In the genomic region with DNA sequence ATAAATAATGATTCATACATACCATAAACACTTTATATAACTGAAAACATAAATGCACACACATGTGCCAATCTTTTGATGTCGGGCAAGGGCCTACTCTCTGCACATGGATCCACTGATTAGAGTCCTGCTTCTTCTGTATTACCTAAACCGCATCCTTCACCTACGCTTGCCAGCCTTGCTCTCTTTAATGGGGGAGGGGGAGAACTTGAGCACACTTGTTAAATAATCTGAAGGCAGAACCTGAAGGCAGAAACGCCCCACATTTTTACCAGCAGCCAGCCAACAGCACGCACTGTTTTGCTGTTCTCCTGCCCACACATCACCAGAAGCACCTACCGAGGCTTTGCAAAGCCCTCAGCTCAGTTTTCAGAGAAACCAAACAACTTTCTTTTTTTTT, we compare ENCODE assay signal across 16 mouse cellular contexts.
A peak's percentile ranks its signal among the peaks of the same experiment; 100 is the strongest.
DNase-seq lines count a peak whose midpoint lies in the region; ATAC-seq lines count a peak whose summit lies in the region.
"Had no signal": no experiment of that assay in that cellular context is flagged by ENCODE, and none has a peak within 500 bp of the region (broad histone marks: within the 10 kb centered on the region; RNA-seq: fewer than 3 reads in every experiment).

No protein-coding gene starts in this region.

- DNase-seq in layer of hippocampus, adult 9-11 months, result peak; percentile 51
- no peak for DNase-seq in layer of hippocampus, adult 11-12 months (ENCODE audit: low spot score)
- DNase-seq in CD4-positive helper T cell, adult 2 months (ENCODE audit: low read depth, low spot score), result peak; percentile 20
- peak; percentile 54 for DNase-seq in NIH3T3 (ENCODE audit: low read depth)
- no peak for DNase-seq in Muller cell, postnatal 12 days (ENCODE audit: inconsistent ontology term)
- DNase-seq in cerebellum, postnatal 4 days (ENCODE audit: low spot score in 2 of 2), result no peak
- DNase-seq: cerebellum, adult 11 months; cerebellum, postnatal 36 days; heart, postnatal 10 days; kidney, adult 18-20 months; spleen, adult 18-20 months; thymus, postnatal 14 days had no signal

- ATAC-seq in inflammation-experienced regulatory T-cells, adult 6 months, result peak; percentile 75
- ATAC-seq in cerebellum, adult (ENCODE audit: insufficient number of reproducible peaks, low FRiP score, low TSS enrichment), result no peak
- ATAC-seq: forebrain, embryonic 14.5 days; hindbrain, embryonic 16.5 days had no signal

Comparison
In these comparisons a context has a peak if more than half of its experiments do, and no peak if none do; other contexts are left out.
1. DNase-seq: peak in layer of hippocampus, adult 9-11 months (single experiment), CD4-positive helper T cell, adult 2 months (single experiment) and NIH3T3 (single experiment); none in layer of hippocampus, adult 11-12 months (single experiment), Muller cell, postnatal 12 days (single experiment) and cerebellum, postnatal 4 days (0 of 2).